Mouse (Mus musculus): ENCODE results near the gene Ugt2b37.
"Not testable (repeated sequence)": the region's sequence is repeated elsewhere in the genome, so short reads cannot be mapped to it uniquely, and the experiment has no call there.

Ugt2b37 gene

DNA sequence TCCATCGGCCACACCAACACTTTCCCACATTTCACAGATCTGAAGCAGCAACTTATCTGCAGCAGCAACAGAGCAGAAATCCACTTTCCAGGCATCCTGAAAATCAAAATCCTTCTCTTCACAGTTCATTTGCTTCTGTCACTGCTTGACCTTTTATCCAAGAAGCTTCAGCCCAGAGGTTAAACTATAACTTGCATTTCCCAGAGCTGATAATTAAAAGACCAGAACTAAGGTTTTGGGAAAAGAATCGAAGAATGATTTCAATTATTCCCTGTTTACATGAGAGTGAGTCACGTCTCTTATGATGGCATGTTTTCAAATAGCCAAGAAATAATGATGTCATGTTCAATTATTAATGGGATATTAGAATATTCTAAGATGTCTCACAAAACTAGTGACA is at the start of gene Ugt2b37:
Ugt2b37 (minus strand) TSS at position 129 of the 400 bp plus-strand sequence.
- in situ Hi-C loops (cut with MboI, MseI), result not testable (repeated sequence)

DNA sequence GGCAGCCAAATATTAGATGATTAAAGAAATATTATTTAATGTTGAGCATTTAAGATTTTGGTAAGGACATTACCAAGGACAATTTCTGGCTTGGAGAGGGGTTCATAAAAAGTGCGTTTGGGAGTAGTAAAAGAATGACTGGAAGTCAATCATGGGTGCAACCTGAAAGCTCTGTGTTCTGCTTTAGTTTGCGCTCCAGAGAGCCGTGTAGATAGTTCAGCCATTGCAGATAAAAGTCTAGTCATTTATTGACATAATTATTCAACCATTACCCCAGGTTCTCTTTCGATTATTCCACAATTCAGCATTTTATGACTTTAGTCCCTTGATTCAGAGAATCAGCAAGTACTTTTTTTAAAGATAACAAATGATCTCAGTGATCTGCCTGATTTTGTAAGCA is 31.6 kb upstream of the Ugt2b37 start:
- in situ Hi-C loops (cut with MboI, MseI), result not testable (repeated sequence)

DNA sequence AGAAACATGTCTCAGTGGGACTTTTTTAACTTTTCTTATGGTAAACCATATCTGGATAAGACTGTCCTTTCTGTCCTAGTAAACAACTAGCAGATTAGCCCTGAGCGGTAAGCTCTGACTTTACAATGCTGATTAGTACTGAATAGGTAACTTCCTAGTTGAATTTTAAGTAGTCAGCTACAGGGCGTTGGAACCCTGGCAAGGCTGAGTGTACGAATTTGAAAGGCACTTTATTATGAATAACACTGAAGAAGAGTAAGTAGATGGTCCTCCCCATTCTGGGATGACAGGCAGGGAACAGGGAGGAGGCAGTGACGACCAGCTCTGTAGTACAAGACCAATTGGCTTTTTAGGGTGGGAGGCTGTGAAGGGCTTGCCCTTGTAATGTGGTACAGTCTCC is 21.4 kb upstream of the Ugt2b37 start:
- in situ Hi-C loops (cut with MboI, MseI), result not testable (repeated sequence)

DNA sequence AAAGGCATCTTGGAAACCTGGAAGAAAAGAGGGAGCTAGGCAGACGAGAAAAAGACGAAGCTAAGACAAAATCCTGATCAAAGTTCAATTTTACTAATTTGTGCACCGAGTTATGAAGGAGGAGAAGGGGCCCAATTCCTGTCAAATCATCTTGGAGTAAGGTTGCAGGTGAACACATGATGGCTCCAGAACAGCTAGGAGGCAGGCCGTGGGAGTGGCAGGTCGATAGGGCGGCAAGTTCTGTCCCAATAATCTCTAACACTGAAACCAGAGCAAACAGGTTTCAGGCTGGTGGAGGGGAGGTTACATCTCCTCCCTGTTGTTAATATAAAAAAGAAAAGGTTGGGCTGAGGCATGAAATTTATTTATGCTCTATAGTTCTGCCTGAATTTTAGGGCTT is 21.0 kb upstream of the Ugt2b37 start:
- in situ Hi-C loops (cut with MboI, MseI), result no loop called here

DNA sequence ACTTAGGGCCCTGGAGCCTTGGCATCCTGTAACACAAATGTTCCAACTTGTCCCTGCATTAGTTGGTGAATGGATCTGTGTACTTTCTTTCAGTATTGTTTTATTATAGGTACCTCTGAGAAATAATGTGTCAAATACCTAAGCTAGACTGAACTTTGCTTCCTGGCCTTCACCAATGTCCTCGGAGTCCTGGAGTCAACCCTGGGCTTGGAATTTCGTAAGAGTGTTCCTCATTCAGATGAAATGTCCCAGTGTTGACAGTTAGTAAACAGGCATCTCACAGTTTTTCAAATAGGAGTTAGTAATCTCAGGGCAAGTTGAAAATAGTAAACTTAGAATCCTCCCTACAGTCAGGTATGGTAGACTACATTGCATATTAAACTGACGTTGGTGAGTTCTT is 1.2 kb upstream of the Ugt2b37 start:
- in situ Hi-C loops (cut with MboI, MseI), result no loop called here

DNA sequence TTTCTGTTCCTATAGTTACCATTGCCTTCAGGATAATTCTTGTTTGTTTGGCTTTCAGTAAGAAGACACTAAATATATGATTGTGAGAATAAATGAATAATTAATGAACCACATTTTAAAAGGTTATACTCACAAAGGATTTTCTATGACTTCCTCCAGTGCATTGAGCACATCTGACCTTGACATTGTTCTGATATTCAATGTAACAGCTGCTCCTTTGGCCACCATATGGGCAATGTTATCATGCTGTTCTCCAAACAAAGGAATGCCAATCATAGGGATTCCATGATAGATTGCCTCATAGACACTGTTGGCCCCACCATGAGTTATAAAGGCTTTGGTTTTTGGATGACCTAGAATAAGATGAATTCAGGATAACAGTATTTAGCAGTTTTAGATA is 12.5 kb downstream of the Ugt2b37 start:
- in situ Hi-C loops (cut with MboI, MseI), result not testable (repeated sequence)

DNA sequence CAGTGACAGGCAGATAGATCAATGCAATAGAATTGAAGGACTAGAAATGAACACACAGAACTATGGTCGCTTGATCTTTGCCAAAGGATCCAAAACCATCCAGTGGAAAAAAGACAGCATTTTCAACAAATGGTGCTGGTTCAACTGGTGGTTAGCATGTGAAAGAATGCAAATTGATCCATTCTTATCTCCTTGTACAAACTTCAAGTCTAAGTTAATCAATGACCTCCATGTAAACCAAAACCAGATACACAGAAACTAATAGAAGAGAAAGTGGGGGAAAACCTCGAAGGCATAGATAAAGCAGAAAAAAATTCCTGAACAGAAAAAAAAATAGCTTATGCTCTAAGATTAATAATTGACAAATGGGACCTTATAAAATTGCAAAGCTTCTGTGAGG is 58.2 kb downstream of the Ugt2b37 start:
- in situ Hi-C loops (cut with MboI, MseI), result not testable (repeated sequence)

Data from regulatory T cell (primary cell).